Mouse (Mus musculus) regulatory T cell (primary cell): ENCODE measurements at regions not wholly inside any gene's neighbourhood (a gene's known extent, or its start where the extent isn't known, plus 50 kb on each side); places are given as distances from the start of the nearest gene placed in this dataset.

ENCODE experiments used
- in situ Hi-C: fragments of 300-600 bp; cut with MboI, MseI; formaldehyde crosslinking; loops from one replicate; pipeline ENCODE4 v1.15.1; 2025; ENCODE audit warnings: high pct_unique_total_duplicates

- in situ Hi-C loops, result no loop called here
Observed at GRCm38 (mm10) chr1:120396290-120396689, 55.9 kb downstream of the C1ql2 start.

DNA sequence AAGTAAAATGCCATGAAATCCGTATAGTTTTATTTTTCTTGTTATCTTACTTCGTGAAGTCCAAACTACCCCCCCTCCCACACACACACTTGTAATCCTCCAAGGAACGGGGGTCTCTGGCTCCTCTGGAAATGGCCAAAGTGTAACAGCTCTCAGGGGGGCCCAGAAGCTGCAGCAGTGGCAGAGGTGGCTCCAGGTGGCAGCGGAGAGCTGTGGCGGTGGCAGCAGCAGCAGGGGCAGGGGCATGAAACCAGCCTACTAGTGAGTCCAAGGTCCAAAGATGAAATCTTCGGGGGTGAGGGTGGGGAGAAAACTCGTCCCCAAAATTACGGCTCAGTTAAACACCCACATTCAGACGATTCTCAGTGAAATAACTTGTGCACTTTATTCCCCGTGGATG lies 62.9 kb downstream of the C1ql2 start:
- in situ Hi-C loops, result no loop called here

DNA sequence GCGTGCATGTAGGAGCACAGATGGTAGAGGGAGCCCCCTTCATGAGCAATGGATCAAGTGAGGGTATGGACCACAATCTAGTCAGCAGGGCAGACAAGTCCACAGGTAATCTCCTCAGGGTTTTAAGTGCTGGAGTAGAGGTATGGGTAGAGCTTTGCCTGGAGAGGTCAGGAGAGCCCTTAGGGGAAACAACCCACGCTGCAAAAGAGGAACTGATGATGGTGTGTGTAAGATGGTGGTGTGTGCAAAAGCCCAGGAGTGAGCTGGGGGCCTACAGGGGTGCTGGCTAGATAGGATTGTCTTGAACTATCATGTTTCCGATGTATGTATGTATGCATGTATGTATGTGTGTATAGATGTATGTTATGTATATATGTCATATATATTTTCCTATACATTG lies 75.6 kb downstream of the C1ql2 start:
- in situ Hi-C loops, result loop anchor here (5.0 kb wide), 1 partner anchor 51 kb away; no protein-coding TSS in a partner anchor
